Mouse (Mus musculus) mature B cell (primary cell): ENCODE results near the gene Sap30bp.

Experiments used
- in situ Hi-C: fragments of 300-500 bp; cut with MboI; formaldehyde crosslinking; loops from 2 replicates; pipeline ENCODE4 v1.14.3; 2019

Gene Sap30bp

DNA sequence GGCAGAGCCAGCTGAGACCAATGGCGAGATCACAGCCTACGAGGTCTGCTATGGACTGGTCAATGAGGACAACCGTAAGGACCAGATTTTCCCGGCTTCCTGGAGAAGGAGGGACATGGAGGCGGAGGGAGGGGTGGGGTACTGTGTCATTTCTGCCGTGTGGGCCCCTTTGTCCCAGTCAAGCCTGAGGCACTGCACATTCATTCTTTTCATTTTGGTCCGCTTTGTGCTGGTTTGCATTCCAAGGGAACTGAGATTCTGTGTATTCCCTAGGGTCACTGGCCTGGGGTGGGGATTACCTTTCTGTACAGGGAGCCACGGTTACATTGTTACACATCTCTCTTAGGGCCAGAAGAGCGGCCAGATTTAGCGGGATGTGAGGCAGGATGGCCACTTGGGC lies 67.5 kb downstream of the Sap30bp start:
- in situ Hi-C loops = no loop called here

DNA sequence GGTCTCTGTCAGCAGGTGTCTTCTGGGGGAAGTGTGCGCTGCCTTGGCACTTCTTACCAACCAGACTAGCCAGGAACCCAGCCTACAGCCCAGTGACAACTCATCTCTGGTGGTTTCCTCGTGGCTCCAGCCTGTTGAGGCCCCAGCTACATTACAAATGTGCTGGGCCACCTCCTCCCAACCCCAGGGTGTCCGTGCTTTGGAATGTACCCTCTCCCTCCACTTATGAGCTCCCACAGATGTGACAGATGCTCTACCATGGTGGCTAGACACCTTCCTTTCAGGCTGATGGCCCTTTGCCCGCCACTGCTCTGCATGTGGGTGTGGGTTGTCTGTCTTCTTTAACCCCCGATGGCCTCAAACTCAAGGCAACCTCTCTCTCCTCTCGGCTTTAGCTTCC lies 68.6 kb downstream of the Sap30bp start:
- in situ Hi-C loops = no loop called here

DNA sequence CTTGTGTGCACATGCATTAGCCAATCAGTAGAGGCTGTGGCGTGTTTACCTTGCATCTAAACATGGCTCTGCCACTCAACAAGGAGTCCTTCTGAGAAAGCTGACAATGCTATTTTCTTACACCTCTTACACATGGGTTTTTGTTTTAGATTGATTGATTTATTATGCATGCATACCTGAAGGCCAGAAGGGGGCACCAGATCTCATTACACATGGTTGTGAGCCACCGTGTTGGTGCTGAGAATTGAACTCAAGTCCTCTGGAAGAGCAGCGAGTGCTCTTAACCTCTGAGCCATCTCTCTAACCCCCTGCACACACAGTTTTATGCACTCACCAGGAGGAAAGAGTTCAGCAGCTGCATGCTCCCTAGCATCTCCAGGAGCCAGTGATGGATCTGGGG lies 69.8 kb downstream of the Sap30bp start:
- in situ Hi-C loops = no loop called here

DNA sequence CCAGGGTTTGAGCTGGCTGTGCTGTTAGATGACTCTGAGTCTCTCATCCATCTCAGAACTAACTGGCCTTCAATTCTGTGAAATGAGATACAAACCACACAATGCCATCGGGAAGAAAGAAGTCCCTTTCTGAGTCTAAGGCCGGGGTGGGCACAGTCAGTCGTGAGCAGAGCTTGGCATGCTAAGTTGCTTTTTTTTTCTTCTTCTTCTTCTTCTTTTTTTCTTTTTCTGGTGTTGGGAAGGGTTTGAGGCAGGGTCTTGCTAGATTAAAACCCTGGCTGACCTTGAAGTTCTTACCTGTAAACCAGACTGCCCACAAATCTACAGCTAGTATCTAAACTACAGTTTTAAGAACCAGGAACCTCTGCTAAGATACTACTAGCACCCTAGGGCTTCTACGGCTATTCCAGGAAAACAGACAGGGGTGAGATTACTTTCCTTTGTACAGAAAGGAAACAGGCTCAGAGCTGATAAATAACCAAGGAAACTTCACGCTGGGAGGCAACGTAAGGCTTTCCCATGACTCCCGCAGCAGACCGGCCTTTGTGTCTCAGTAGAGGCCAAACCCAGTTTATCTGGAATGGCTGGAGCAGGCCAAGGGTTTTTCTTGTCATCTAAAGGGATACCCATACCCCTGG lies 71.2 kb downstream of the Sap30bp start:
- in situ Hi-C loops = no loop called here

DNA sequence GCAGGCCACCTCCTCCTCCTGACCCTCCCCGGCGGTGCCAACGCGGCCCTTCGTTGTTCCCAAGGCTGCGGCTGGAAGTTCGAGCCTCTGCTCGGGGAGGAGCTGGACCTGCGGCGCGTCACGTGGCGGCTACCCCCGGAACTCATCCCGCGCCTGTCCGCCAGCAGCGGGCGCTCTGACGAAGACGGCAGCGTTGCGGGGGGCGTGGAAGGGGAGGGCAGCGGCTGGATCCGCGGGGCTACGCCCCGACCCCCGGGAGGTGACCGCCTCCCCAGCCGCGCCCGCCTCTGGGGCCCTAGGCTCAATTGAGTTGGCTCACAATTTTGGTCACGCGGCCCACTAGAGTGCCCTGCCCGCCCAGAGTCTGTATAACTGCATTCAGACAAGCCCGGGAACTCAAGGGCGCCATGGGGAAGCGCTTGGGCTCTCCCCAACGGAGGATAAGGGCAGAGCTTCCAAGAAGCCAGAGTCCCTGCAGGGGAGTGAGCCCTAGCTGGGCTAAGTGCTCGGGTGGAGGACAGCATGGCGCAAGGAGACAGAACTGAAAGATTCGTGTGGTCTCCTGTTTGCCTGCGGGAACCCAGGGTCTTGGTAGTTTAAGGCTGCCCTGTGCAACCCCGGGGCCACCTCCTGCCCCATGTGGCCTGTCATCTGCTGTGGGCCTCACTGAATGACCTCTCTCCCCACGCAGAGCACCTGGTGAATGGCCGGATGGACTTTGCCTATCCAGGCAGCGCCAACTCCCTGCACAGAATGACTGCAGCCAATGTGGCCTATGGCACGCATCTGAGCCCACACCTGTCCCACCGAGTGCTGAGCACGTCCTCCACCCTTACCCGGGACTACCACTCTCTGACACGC lies 72.0 kb downstream of the Sap30bp start:
- in situ Hi-C loops = loop anchor here (5.0 kb wide), 1 partner anchor 73 kb away; the partner anchor contains the start of genes Recql5 and Sap30bp

- in situ Hi-C loops = loop anchor here (5.0 kb wide), 1 partner anchor 74 kb away; the partner anchor contains the start of genes Recql5 and Sap30bp
Observed at GRCm38 (mm10) chr11:116005701-116006419, 72.8 kb downstream of the Sap30bp start.

GRCm38 (mm10) chr11:116007095-116007850 lies 74.2 kb downstream of the Sap30bp start:
- in situ Hi-C loops = loop anchor here (5.0 kb wide), 1 partner anchor 75 kb away; the partner anchor contains the start of genes Recql5 and Sap30bp

DNA sequence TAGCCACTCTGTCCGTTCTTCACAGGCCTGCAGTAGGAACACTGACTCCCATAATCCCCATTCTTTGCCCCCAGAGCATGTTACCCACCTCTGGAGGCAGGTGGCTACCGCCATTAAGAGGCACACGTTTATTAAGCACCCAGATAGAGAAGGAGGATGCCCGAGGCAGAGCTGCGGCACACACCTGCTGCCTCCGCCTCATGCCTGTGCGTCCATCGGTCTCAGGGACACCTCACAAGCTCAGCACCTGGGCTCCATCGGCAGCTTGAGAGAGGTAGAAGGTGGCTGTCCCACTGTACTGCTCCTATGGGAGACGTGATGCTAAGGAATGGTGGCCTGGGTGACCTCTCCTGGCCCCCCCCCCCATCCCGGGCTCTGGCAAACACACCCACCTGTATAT lies 75.3 kb downstream of the Sap30bp start:
- in situ Hi-C loops = loop anchor here (5.0 kb wide), 1 partner anchor 76 kb away; the partner anchor contains the start of genes Recql5 and Sap30bp

- in situ Hi-C loops = loop anchor here (5.0 kb wide), 1 partner anchor 77 kb away; the partner anchor contains the start of genes Recql5 and Sap30bp
Observed at GRCm38 (mm10) chr11:116008832-116009375, 75.8 kb downstream of the Sap30bp start.

GRCm38 (mm10) chr11:116009661-116010060 lies 76.6 kb downstream of the Sap30bp start:
- in situ Hi-C loops = loop anchor here (5.0 kb wide), 1 partner anchor 77 kb away; the partner anchor contains the start of genes Recql5 and Sap30bp

- in situ Hi-C loops = no loop called here
Observed at GRCm38 (mm10) chr11:116010146-116010545, 77.1 kb downstream of the Sap30bp start.

DNA sequence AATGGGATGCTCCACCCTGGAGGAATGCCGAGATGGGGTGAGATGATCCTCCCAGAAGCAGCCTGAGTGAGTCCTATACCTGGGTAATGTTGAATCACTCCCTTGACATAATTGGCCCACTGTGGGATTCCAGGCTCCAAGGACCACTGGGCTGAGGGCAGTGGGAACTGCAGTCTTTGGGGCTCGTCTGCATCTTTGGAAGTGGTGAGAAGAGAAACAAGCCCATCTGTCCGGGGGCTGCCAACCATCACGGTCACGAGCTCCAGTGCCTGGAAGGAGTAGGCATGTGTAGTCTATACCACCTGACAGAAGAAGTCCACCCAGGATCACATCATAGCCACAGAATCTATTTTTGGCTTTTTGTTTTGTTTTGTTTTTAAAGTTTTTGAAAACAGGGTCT lies 77.9 kb downstream of the Sap30bp start:
- in situ Hi-C loops = no loop called here

DNA sequence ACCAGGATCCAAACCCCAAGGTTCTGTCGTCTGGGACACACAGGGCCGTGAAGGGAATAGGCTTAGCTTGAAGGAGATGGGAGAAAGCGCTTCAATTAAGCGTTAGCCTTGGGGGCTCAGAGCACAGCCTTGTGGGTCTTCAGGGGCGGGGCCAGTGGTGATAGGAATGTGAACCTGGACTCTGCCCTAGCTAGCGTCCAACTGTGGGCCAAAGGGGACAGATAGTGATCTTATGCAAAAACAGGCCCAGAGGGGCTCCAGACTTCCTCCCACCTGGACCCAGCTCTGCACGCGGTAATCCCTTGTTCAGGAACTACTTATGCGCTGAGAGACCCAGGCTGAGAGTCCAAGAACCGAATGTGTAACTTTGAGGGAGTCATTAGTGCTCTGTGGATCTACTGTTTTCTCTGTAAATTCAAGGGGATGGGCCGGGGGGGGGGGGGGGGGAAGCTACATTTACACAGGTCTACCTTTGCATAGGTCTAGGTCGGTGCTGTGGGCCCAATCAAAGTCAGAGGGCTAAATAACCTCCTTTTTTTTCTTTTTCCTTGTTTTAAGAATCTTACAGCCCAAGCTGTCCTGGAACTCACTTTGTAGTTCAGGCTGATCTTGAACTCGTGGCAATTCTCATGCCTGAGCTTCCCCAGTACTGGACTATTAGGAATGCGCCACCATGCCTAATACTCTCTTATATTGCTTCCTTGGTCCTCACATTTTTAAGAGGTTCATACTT lies 78.6 kb downstream of the Sap30bp start:
- in situ Hi-C loops = no loop called here

DNA sequence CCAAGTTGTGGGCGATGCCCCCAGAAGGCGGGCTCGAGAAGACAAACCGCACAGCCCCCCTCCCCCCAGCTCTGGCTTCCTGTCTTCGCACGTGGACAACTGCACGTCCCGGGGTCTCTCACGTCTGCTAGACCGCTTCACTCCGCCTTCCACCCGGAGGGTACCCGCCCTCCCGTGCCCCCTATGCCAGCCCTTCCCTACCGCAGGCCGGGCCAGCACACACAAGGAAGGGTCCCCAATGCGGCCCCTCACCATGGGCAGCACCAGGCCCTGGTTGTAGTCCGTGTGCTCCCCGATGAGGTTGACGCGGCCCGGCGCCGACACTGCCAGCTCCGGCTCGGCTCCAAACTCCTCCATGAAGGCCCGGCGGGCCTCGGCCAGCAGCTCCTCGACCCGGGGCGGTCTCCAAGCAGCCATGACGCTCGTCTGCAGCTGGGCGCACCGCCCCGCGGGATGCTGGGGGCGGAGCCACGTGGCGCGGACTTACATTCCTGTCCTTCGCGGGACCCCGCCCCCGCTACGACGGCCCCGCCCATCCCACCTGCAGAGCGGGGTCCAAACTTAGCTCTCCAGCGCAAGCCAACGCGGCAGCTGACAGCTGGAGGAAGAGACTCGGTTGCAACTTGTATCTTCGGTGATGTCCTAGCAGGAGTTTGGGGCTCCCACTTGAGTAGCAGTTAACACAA lies 79.3 kb downstream of the Sap30bp start, which contains the start of gene Galk1:
Gene Galk1 (minus strand): TSS at position 458 of the 686 bp plus-strand sequence.
- in situ Hi-C loops = no loop called here

DNA sequence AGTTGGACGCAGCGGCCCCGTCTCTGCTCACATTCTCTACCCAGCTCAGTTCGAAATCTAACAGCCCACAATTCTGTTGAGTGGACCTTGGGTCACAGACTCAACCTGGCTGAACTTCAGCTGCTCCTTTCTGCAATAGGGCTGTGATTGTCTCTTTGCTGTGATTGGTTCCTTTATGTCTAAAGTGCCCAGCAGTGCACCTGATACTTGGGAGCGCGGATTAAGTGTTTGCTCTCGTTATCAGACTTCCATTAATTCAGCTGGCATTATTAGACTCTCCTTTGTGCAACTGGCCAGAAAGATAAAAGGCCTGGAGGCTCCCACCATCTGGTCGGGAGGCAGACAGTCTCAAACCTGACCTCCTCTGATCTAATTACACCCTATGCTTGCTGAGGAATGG lies 81.7 kb downstream of the Sap30bp start:
- in situ Hi-C loops = no loop called here
